Mouse (Mus musculus) kidney, embryonic 15.5 days (tissue): ENCODE measurements around the gene Gnb2. TPM values are rescaled to one million over a fixed set of nuclear protein-coding genes. Genes with fewer than 3 reads are reported as not detected.

ENCODE experiments used
- ATAC-seq: fragments of 200-750 bp; cut with Nextera tagmentation; replicated peaks from 2 replicates; pipeline ENCODE4 v1.8.0; 2017; ENCODE audit warnings: moderate TSS enrichment; ENCODE audit not compliant: low FRiP score
- H3K27ac ChIP-seq: fragments of 300-500 bp; sonication (generic); 2 replicates; pipeline ENCODE4 v1.5.1; 2015; ENCODE audit warnings: mild to moderate bottlenecking, inconsistent platforms
- H3K27me3 ChIP-seq: fragments of 300-500 bp; sonication (generic); 2 replicates; pipeline ENCODE4 v1.6.1; 2015; ENCODE audit warnings: inconsistent platforms
- H3K36me3 ChIP-seq: fragments of 300-500 bp; sonication (generic); 2 replicates; pipeline ENCODE4 v1.6.1; 2015; ENCODE audit warnings: inconsistent platforms
- H3K4me1 ChIP-seq: fragments of 300-500 bp; sonication (generic); 2 replicates; pipeline ENCODE4 v1.6.1; 2015; ENCODE audit warnings: inconsistent platforms
- H3K4me2 ChIP-seq: fragments of 300-500 bp; sonication (generic); 2 replicates; pipeline ENCODE4 v1.6.1; 2015; ENCODE audit warnings: moderate library complexity, mild to moderate bottlenecking, inconsistent platforms
- H3K4me3 ChIP-seq: fragments of 300-500 bp; sonication (generic); replicated peaks from 2 replicates; pipeline ENCODE4 v1.5.1; 2015; ENCODE audit warnings: mild to moderate bottlenecking, inconsistent platforms
- H3K9ac ChIP-seq: fragments of 300-500 bp; sonication (generic); 2 replicates; pipeline ENCODE4 v1.6.1; 2015; ENCODE audit warnings: mild to moderate bottlenecking, inconsistent platforms
- H3K9me3 ChIP-seq: fragments of 300-500 bp; sonication (generic); replicated peaks from 2 replicates; pipeline ENCODE4 v1.6.1; 2016; ENCODE audit warnings: inconsistent platforms
- WGBS: fragments of 180-500 bp; shearing (Covaris S2); methylation state at CpG from one replicate; pipeline ENCODE4 v1.1.7; 2015; ENCODE audit warnings: mixed read lengths; 5-methylcytosine and 5-hydroxymethylcytosine counted together
- polyA plus RNA-seq: library from polyadenylated mRNA; unstranded; fragments of >200 nt; fragmentation: Nextera tagmentation; extraction: Ambion mirVana; gene quantifications from 2 replicates; pipeline ENCODE4 v1.2.1, GENCODE M21; 2015

Gnb2 gene
- polyA plus RNA-seq, 1 experiment from 2014 or later = 337 TPM

- no peaks in the 10 kb centered on the region for H3K9me3 ChIP-seq
- H3K4me1 ChIP-seq = peaks cover 35% of the 10 kb centered on the region
- H3K4me3 ChIP-seq = no peak overlapping the region
- H3K9ac ChIP-seq = no peak overlapping the region
- ATAC-seq = no peak
- no peaks in the 10 kb centered on the region for H3K27me3 ChIP-seq
- H3K36me3 ChIP-seq = peaks cover 89% of the 10 kb centered on the region
- H3K4me2 ChIP-seq = no peak overlapping the region
- 46% methylated on average over 16 of the region's 16 CpGs for WGBS
- peak overlapping the region; percentile 45 for H3K27ac ChIP-seq
Observed at GRCm38 (mm10) chr5:137526192-137526936, 6.9 kb downstream of the Gnb2 start.

DNA sequence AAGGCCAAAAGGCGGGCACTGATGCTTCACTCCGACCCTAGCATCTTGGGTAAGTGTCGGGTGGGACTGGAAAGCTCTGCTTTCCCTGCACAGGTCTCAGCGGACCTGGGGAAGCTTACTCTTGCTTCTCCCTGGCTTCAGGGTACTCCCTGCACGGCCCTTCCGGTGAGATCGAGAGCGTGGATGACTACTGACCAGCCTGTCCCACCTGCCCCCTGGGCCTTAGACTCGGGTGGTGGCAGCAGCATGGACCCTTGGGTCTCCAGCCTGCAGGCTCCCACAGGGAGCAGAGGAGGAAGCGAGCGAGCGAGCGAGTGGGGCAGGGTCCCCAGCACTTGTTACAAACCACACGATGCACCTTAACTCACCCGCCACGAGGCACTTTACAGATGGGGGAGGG is 7.8 kb downstream of the Gnb2 start:
- Histone ChIP-seq H3K27me3 (no peaks in the 10 kb centered on the region), H3K36me3 (peaks cover 98% of the 10 kb centered on the region), H3K4me1 (peaks cover 27% of the 10 kb centered on the region), H3K27ac (peak overlapping the region; percentile 29; the same call in 1 of the 2 replicates), H3K9ac (no peak overlapping the region), H3K4me2 (no peak overlapping the region), H3K4me3 (no peak overlapping the region), H3K9me3 (no peaks in the 10 kb centered on the region)
- no peak for ATAC-seq
- WGBS = 74% methylated on average over 16 of the region's 16 CpGs

GRCm38 (mm10) chr5:137524671-137525070 is 8.6 kb downstream of the Gnb2 start:
- no peak overlapping the region for H3K4me2 ChIP-seq
- H3K36me3 ChIP-seq = peaks cover 98% of the 10 kb centered on the region
- H3K4me1 ChIP-seq = peaks cover 18% of the 10 kb centered on the region
- WGBS = 88% methylated on average over 13 of the region's 13 CpGs
- ATAC-seq = no peak
- H3K9ac ChIP-seq = no peak overlapping the region
- no peak overlapping the region for H3K4me3 ChIP-seq
- no peaks in the 10 kb centered on the region for H3K9me3 ChIP-seq
- H3K27me3 ChIP-seq = no peaks in the 10 kb centered on the region
- H3K27ac ChIP-seq = no peak overlapping the region

DNA sequence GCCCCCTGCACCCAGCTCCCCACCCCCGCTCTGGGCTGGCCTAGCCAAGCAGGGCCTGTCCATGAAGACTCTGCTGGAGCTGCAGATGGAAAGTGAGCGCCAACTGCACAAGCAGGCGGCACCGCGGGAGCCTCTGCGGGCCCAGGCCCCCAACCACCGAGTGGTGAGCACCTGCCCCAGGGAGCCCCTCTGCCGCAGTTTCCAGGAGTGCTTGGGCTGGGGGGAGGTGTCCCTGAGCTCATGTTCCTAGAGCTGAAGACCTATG is 9.1 kb downstream of the Gnb2 start:
- H3K4me3 ChIP-seq = no peak overlapping the region
- no peak overlapping the region for H3K4me2 ChIP-seq
- 88% methylated on average over 8 of the region's 8 CpGs for WGBS
- peaks cover 14% of the 10 kb centered on the region for H3K4me1 ChIP-seq
- H3K9me3 ChIP-seq = no peaks in the 10 kb centered on the region
- no peaks in the 10 kb centered on the region for H3K27me3 ChIP-seq
- ATAC-seq = no peak
- no peak overlapping the region for H3K27ac ChIP-seq
- H3K9ac ChIP-seq = no peak overlapping the region
- peaks cover 98% of the 10 kb centered on the region for H3K36me3 ChIP-seq

GRCm38 (mm10) chr5:137523396-137524250 is 9.7 kb downstream of the Gnb2 start:
- Histone ChIP-seq H3K4me2 (no peak overlapping the region), H3K4me3 (no peak overlapping the region), H3K27me3 (no peaks in the 10 kb centered on the region), H3K9me3 (no peaks in the 10 kb centered on the region), H3K4me1 (peaks cover 10% of the 10 kb centered on the region), H3K9ac (no peak overlapping the region), H3K27ac (no peak overlapping the region), H3K36me3 (peaks cover 98% of the 10 kb centered on the region)
- 82% methylated on average over 25 of the region's 25 CpGs for WGBS
- no peak for ATAC-seq

- H3K36me3 ChIP-seq = peaks cover 98% of the 10 kb centered on the region
- no peak for ATAC-seq
- H3K9me3 ChIP-seq = no peaks in the 10 kb centered on the region
- H3K4me2 ChIP-seq = no peak overlapping the region
- peaks cover 10% of the 10 kb centered on the region for H3K4me1 ChIP-seq
- no peak overlapping the region for H3K4me3 ChIP-seq
- H3K27ac ChIP-seq = no peak overlapping the region
- H3K9ac ChIP-seq = no peak overlapping the region
- WGBS = 77% methylated on average over 11 of the region's 11 CpGs
- H3K27me3 ChIP-seq = no peaks in the 10 kb centered on the region
Observed at GRCm38 (mm10) chr5:137522711-137523110, 10.6 kb downstream of the Gnb2 start.

GRCm38 (mm10) chr5:137521861-137522260 is 11.4 kb downstream of the Gnb2 start:
- Histone ChIP-seq H3K9me3 (no peaks in the 10 kb centered on the region), H3K4me1 (peaks cover 8% of the 10 kb centered on the region), H3K36me3 (peaks cover 98% of the 10 kb centered on the region), H3K4me2 (no peak overlapping the region), H3K9ac (no peak overlapping the region), H3K27me3 (no peaks in the 10 kb centered on the region), H3K4me3 (no peak overlapping the region), H3K27ac (no peak overlapping the region)
- no peak for ATAC-seq
- WGBS = 79% methylated on average over 9 of the region's 9 CpGs

- H3K27me3 ChIP-seq = no peaks in the 10 kb centered on the region
- peaks cover 79% of the 10 kb centered on the region for H3K36me3 ChIP-seq
- no peak for ATAC-seq
- no peak overlapping the region for H3K4me2 ChIP-seq
- no peak overlapping the region for H3K4me3 ChIP-seq
- H3K4me1 ChIP-seq = peaks cover 12% of the 10 kb centered on the region
- no peak overlapping the region for H3K27ac ChIP-seq
- H3K9me3 ChIP-seq = no peaks in the 10 kb centered on the region
- 90% methylated on average over 27 of the region's 27 CpGs for WGBS
- H3K9ac ChIP-seq = no peak overlapping the region
Observed at GRCm38 (mm10) chr5:137519691-137520550, 13.4 kb downstream of the Gnb2 start.

GRCm38 (mm10) chr5:137518436-137518835 is 14.9 kb downstream of the Gnb2 start, which contains the start of gene Gigyf1:
TSS of gene Gigyf1 (plus strand) at chr5:137518548.
- WGBS = 73% methylated on average over 5 of the region's 5 CpGs
- Histone ChIP-seq H3K4me3 (no peak within 1 kb of the TSS), H3K9ac (no peak within 1 kb of the TSS), H3K27ac (no peak within 1 kb of the TSS), H3K4me1 (peaks cover 26% of the 10 kb centered on the region), H3K36me3 (peaks cover 71% of the 10 kb centered on the region), H3K9me3 (no peaks in the 10 kb centered on the region), H3K27me3 (no peaks in the 10 kb centered on the region), H3K4me2 (no peak within 1 kb of the TSS)
- no peak for ATAC-seq

DNA sequence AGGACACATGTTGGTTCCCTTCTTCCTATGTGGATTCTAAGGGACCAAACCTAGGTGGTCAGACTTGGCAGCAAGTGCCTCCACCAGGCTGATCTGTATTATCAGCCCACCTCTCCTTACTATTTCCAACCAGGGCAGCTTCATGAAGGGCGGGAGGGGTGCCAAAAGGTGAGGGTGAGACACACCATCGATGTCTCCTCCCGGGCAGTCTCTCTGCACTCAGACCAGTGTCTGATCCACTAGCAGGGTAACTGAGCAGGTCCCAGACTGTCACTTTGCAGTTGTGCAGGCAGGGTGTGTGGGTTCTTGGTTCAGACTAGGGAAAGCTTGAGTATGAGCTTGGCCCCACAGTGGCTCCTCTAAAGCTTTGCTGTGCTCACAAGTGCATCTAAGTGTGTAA is 18.5 kb downstream of the Gnb2 start:
- peaks cover 53% of the 10 kb centered on the region for H3K4me1 ChIP-seq
- no peak overlapping the region for H3K27ac ChIP-seq
- H3K36me3 ChIP-seq = peaks cover 35% of the 10 kb centered on the region
- no peak for ATAC-seq
- H3K4me2 ChIP-seq = no peak overlapping the region
- H3K9me3 ChIP-seq = no peaks in the 10 kb centered on the region
- no peaks in the 10 kb centered on the region for H3K27me3 ChIP-seq
- 84% methylated on average over 3 of the region's 3 CpGs for WGBS
- no peak overlapping the region for H3K4me3 ChIP-seq
- no peak overlapping the region for H3K9ac ChIP-seq

DNA sequence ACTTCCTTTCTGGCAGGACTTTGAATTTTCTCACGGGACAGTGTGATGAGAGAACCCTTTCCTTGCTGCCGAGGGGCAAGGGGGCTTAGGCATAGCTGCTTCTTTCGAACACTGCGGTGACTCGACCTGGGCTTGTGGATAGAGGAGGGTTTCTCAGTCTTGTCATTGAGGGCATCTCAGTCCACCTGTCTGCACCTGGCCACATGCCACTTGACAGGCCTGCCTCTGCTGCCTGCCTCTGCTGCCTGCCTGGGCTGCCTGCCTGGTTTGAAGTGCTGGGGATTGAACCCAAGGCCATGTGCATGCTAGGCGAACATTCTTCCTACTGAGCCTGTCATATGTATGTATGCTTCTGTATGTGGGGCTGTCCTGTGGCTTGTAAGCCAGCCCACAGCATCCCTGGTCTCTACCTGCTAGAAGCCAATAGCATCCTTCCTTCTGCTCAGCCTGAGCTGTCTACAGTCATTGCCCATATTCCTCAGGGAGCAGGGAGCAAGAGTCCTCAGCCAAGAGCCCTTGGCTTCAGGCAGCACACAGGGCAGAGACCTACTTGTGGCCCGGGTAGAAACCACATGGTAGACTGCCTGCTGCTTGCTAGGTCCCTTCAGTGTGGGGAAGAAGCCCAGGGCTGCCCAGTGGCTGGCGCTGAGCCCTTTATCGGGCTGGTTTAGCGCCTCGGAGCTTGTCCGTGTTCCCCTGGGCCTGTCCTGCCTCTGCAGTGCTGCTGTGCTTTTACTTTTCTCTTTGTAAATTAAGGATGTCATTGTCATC is 19.2 kb downstream of the Gnb2 start:
- H3K27ac ChIP-seq = no peak overlapping the region
- ATAC-seq = no peak
- no peaks in the 10 kb centered on the region for H3K9me3 ChIP-seq
- no peak overlapping the region for H3K4me2 ChIP-seq
- WGBS = 83% methylated on average over 12 of the region's 12 CpGs
- H3K4me1 ChIP-seq = peaks cover 56% of the 10 kb centered on the region
- H3K4me3 ChIP-seq = no peak overlapping the region
- H3K36me3 ChIP-seq = peaks cover 28% of the 10 kb centered on the region
- no peak overlapping the region for H3K9ac ChIP-seq
- no peaks in the 10 kb centered on the region for H3K27me3 ChIP-seq
